Mouse (Mus musculus): ENCODE measurements around the gene Ripk1. TPM values are rescaled to one million over a fixed set of nuclear protein-coding genes. Genes with fewer than 3 reads are reported as not detected.

Ripk1 gene
- 1 to 10 TPM; 6.8 to 8.9 (median 7.8) TPM for total RNA-seq (2022)

DNA sequence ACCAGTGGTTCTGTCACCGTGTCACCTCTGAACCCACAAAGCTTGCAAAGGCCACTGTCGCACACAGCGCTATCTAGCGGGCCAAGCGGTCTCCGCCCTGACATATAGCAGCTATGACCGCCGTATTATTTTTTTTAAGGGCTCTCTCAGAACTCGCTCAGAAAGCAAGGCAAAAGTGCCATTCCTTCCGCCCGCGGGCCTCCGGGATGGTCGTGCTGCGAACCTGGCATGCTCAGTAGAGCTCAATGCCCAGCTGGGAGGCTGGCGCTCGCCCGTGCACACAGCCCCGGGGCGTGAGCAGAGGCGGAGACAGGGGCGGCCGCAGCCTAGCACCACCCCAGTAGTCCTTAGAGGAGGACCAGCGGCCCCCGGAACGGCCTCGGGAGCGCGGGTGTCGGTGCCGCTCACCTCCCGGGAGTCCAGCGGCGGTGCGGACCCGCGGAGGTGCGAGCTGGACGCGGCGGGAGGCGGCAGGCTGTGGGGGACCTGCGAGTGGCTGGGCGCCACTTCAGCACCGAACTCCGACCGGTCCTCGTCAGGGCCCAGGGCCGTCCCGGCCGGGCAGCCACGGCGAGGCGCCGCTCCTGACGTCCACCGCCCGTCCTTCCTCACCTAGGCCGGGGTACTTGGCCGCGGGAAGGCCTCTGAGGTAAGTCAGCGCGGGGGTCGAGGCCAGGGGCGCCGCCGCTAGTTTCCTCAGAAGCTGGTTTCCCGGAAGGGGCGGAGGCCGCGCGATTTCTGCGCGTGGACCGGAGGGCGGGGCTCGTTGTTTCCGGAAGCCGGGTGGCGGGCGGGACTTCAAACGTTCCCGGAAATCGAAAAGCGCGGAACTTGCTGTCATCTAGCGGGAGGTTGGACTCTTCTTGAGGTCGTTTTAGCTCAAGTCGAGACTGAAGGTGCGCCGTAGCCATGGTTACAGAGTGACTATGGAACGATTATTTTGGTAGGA is at the start of gene Ripk1, which contains the start of gene Serpinb6a:
Ripk1 (plus strand) TSS at position 306 of the 949 bp plus-strand sequence.
Serpinb6a (minus strand) TSS at position 737 of the 949 bp plus-strand sequence.
- DNase-seq (ENCODE audit: low spot score in 2 of 2) = peak; percentile 80 to 87

DNA sequence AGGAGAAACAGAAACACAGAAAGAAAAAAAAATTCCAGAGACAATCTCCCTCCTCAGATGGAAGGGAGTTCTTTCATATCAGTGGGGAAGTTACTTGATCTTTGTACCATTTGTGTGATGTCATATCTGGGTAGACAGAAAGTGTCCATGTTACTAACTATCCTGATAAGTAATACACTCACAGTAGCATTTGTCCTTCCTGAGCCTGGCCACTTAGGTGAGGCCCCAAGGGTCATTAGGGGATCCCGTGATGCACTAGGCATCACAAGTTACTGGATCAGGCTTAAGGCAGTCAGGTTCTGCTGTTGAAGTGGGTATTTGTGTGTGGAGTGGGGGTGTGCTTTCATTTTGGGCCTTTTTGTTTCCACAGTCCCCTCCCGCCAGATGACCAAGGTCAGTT is 49.2 kb upstream of the Ripk1 start:
- no peak for DNase-seq (ENCODE audit: low spot score in 2 of 2)

GRCm38 (mm10) chr13:33956571-33957421 is 45.4 kb upstream of the Ripk1 start:
- no peak for DNase-seq (ENCODE audit: low spot score in 2 of 2)

DNA sequence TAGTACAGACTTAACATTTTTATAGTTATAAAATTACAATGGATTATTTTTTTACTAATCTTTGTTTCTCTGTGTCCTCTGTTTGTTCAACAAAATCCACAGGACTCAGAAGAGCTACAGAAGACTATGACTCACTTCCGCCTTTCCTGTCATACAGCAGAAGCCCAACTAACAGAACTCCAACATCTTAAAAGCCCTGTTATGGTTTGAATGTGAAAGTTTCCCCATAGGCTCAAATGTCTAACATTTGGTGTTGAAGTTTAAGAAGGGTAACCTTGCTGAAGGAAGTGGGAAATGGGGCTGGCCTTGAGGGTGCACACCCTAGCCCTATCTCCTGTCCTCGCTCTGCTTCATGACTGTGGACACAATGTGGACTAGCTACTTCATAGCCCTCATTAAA is 42.4 kb upstream of the Ripk1 start:
- no peak for DNase-seq (ENCODE audit: low spot score in 2 of 2)

GRCm38 (mm10) chr13:33964206-33965046 is 37.7 kb upstream of the Ripk1 start, which contains the start of gene Nqo2:
Gene Nqo2 (plus strand): TSS chr13:33964687.
- DNase-seq (ENCODE audit: low spot score in 2 of 2) = peak; percentile 40 to 43

- no peak for DNase-seq (ENCODE audit: low spot score in 2 of 2)
Observed at GRCm38 (mm10) chr13:33965056-33966024, 36.8 kb upstream of the Ripk1 start.

- no peak for DNase-seq (ENCODE audit: low spot score in 2 of 2)
Observed at GRCm38 (mm10) chr13:33966025-33966412, 36.1 kb upstream of the Ripk1 start.

DNA sequence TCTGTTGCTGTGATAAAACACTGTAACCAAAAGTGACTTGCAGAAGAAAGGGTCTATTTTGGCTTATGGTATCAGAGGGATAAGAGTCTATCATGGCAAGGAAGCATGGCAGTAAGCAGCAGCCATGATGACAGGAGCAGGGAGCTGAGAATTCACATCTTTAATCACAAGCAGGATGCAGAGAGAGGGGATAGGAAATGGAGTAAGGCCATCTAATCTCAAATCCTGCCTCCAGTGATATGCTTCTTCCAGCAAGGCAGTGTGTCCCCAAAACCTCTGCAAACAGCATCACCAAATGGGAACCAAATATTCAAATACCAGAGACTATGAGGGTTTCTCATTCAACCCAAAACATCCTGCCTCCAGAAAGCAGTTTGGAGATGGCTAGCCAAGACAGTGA is 35.6 kb upstream of the Ripk1 start:
- no peak for DNase-seq (ENCODE audit: low spot score in 2 of 2)

- DNase-seq (ENCODE audit: low spot score in 2 of 2) = no peak
Observed at GRCm38 (mm10) chr13:33989625-33990024, 12.5 kb upstream of the Ripk1 start.

DNA sequence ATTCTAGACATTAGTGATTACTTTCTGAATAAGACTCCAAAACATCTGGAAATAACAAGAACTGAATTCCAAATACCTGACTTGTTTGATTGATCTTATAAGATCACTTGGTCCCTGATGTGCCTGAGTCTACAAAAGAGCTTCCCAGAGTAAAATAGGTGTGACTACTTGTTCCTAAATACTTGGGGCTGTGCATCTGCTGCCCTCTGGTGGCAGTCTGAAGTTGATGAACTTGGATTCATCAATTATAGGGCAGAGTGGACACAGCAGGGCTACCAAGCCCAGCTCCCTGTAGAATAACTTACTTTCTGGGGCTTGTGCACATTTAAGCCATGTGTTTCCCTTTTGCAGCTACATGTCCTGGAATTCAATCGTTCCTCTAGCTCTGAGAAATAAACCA is 7.0 kb upstream of the Ripk1 start:
- DNase-seq (ENCODE audit: low spot score in 2 of 2) = peak; percentile 23 to 71

DNA sequence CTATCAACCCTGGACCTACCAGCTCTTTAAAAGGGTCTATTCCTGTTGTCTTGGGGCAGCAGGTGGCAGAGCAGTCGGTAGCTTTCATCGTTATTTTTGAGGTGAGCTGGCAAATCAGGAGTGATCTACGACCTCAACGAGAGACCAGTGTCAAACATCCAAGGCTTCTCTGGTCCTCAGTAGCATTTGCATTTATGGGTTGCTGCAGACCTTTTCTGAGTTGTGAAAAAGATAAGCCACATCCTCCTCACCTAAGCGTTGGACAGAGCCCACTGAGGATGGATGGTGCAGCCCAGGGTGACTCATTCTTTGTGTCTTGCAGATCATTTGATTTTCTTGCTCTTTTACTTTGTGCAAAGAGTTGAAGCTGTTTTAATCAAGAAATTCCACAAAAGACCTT is 895 bp downstream of the Ripk1 start:
- no peak for DNase-seq (ENCODE audit: low spot score in 2 of 2)

DNA sequence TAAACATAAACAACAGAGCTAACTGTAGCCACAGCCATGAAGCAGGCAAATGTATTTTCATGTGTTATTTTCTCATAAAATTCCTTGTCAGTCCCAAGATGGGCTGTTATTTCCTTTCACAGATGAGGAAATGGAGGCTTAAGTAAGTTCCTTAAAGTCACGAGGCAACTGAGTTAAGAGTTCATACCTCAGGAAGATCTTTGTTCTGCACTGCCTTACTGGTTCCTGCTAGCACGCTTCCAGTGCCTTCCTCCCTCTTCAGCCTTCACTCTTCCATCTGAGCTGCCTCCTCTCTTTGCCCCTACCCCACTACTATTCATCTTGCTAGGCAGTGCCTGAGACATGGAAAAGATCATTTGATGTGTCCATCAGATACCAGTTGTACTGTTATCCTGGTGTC is 5.1 kb downstream of the Ripk1 start:
- no peak for DNase-seq (ENCODE audit: low spot score in 2 of 2)

DNA sequence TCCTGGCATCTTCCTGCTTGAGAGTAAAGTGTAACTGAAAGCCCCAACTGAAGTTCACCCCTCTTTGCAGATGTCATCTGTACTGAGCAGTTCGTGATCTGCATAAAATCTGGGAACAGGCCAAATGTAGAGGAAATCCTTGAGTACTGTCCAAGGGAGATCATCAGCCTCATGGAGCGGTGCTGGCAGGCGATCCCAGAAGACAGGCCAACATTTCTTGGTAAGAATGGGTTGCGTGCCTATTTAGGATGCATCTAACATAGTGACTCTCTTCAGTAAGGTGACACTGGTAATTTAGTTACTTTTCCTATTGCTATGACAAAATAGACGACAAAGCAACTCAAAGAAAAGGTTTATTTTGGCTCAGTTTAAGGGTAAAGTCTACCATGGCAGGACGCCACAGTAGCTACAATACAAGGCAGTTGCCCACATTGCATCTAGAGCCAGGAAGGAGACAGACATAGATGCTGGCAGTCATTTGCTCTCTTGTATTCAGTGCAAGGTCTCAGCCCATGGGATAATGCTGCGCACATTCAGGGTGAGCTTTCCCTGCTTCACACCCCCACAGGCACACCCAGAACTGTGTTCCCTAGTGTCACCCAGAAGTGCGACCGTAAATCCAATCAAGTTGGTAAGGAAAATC is 14.9 kb downstream of the Ripk1 start:
- no peak for DNase-seq (ENCODE audit: low spot score in 2 of 2)

DNA sequence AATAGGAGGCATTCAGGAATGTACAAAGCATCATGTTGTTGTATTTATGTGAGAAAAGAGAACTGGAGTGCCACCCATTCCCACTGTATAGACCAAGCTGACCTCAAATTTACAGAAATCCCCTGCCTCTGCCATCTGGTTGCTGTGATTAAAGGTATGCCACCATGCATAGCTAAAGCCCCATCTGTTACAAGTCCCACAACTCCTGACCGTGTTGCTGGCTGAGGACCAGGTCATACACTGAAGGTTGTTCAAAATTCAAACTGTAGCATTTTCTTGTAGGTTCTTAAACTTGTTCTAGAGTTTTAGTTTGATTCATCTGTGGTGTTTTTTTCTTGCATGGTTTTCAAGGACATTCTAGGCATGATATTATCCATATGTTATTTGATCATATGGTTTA is 16.4 kb downstream of the Ripk1 start:
- DNase-seq (ENCODE audit: low spot score in 2 of 2) = no peak

DNA sequence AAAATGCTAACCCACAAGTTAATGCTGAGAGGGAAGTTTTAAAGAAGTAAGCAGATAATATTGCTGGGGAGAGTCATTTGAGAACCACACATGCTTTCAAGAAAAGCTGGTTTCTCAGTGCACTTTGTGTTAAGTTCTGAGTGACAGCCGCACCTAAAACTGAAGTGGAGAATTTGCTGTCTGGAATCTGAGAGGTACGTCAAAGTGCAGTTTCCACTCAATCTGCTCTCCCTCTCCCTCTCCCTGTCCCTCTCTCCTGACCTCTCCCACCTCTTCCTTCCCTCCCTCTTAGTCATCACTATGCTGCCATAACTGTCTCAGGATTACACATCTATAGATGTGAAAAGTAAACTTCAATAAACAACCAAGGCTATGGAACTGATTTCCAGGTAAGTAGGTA is 19.8 kb downstream of the Ripk1 start:
- DNase-seq (ENCODE audit: low spot score in 2 of 2) = no peak

DNA sequence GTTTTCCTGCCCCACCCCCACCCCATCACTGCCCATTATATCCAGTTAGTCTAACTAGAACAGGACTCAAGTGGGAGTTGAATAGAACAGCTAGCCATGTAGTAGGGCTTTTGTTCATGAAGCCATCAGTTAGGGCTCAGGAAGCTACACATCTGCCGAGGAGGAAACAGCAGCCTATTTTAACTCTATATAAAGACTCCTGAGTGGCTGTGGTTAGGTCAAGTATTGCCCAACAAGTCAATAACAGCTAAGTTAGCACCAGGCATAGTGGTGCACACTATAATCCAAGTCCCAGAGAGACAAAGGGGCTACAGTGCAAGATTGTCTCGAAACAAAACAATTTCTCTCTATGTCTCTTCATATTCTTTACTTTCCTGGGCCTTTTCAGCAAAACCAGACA is 29.9 kb downstream of the Ripk1 start:
- DNase-seq (ENCODE audit: low spot score in 2 of 2) = no peak

- no peak for DNase-seq (ENCODE audit: low spot score in 2 of 2)
Observed at GRCm38 (mm10) chr13:34035424-34035823, 33.3 kb downstream of the Ripk1 start.

DNA sequence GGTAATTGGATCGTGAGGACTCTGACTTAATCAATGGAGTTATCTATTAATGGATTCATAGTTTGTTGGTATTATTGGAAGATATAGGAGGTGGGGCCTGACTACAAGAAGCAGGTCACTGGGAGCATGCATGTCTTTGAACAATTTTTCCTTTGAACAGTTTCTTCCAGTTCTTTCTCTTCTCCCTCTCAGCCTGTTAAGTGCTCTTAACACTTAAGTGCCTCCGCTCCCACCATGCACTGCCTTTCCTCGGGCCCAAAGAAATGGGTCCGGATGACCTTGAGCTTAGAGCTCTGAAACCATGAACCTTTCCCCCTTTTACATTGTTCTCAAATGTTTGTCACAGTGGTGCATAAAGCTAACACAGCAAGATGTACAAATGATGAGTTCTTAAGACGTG is 34.6 kb downstream of the Ripk1 start:
- DNase-seq (ENCODE audit: low spot score in 2 of 2) = no peak

All from layer of hippocampus, adult 8-10 months (tissue).